Mouse (Mus musculus) hindbrain, embryonic 13.5 days (tissue): ENCODE measurements at regions not wholly inside any gene's neighbourhood (a gene's known extent, or its start where the extent isn't known, plus 50 kb on each side); places are given as distances from the start of the nearest gene placed in this dataset.

Experiments
- ATAC-seq: fragments of 200-750 bp; cut with Nextera tagmentation; 2 replicates; pipeline ENCODE4 v1.8.0; 2017; ENCODE audit warnings: moderate TSS enrichment; ENCODE audit not compliant: low FRiP score
- H3K27ac ChIP-seq: fragments of 300-500 bp; sonication (generic); 2 replicates; pipeline ENCODE4 v1.5.1; 2015; ENCODE audit warnings: inconsistent platforms, mild to moderate bottlenecking, moderate library complexity
- H3K27me3 ChIP-seq: fragments of 300-500 bp; sonication (generic); 2 replicates; pipeline ENCODE4 v1.6.1; 2015; ENCODE audit warnings: mild to moderate bottlenecking, inconsistent platforms
- H3K36me3 ChIP-seq: fragments of 300-500 bp; sonication (generic); 2 replicates; pipeline ENCODE4 v1.6.1; 2015; ENCODE audit warnings: mild to moderate bottlenecking, inconsistent platforms
- H3K4me1 ChIP-seq: fragments of 300-500 bp; sonication (generic); replicated peaks from 2 replicates; pipeline ENCODE4 v1.6.1; 2015; ENCODE audit warnings: inconsistent platforms
- H3K4me2 ChIP-seq: fragments of 300-500 bp; sonication (generic); 2 replicates; pipeline ENCODE4 v1.6.1; 2015; ENCODE audit warnings: inconsistent platforms, mild to moderate bottlenecking, moderate library complexity
- H3K4me3 ChIP-seq: fragments of 300-500 bp; sonication (generic); 2 replicates; pipeline ENCODE4 v1.5.1; 2015; ENCODE audit warnings: mild to moderate bottlenecking, inconsistent platforms
- H3K9ac ChIP-seq: fragments of 300-500 bp; sonication (generic); 2 replicates; pipeline ENCODE4 v1.6.1; 2015; ENCODE audit warnings: mild to moderate bottlenecking, inconsistent platforms
- H3K9me3 ChIP-seq: fragments of 300-500 bp; sonication (generic); 2 replicates; pipeline ENCODE4 v1.6.1; 2016; ENCODE audit warnings: inconsistent platforms
- WGBS: fragments of 180-500 bp; shearing (Covaris S2); methylation state at CpG from one replicate; pipeline ENCODE4 v1.1.7; 2015; 5-methylcytosine and 5-hydroxymethylcytosine counted together

DNA sequence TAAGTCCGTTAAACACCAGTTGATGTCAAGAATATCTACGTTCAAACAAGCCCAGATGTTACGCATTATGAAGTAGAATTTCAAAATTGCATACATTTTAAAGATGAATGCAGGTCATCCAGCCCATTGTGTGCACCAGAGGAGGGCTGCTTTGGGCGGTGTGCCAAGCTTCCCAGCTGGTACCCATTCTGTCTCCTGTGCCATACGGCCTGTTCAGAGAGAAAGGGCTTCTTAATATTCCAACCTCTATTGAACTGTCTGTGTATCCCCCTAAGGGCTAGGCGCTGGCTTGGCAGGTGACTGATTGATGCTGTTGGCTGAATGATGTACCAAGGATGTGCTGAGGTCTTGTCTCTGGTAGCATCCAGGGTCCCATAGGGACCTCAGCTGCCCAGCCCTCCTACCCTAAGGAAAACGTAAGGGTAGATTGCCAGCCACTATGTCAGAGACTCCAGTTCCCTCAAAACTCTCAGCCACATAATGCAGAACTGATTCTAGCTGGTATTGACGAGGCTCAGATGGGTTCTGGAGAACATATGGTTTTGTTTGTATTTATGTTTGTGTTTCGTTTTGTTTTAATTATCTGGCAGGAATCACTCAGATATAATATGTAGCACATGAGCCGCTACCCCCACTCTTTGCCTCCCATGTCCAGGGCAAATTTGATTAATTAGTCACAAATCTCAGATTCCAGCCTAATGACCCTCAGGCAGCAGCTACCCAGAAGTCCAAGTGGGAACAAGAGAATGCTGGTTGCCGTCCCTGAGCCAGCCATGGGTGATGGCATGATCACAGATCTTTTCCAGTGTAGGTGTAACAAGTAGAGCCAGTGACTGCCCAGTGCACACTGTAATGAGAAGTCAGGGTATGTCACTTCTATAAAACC, 212.0 kb upstream of the Usp24 start:
- Histone ChIP-seq H3K4me2 (no peak overlapping the region), H3K4me1 (peaks cover 51% of the 10 kb centered on the region), H3K27me3 (no peaks in the 10 kb centered on the region), H3K9ac (no peak overlapping the region), H3K9me3 (no peaks in the 10 kb centered on the region), H3K4me3 (no peak overlapping the region), H3K36me3 (no peaks in the 10 kb centered on the region), H3K27ac (peak overlapping the region; percentile 36; the same call in 1 of the 2 replicates)
- ATAC-seq: peak; percentile 82
- WGBS: 42% methylated on average over 11 of the region's 11 CpGs

DNA sequence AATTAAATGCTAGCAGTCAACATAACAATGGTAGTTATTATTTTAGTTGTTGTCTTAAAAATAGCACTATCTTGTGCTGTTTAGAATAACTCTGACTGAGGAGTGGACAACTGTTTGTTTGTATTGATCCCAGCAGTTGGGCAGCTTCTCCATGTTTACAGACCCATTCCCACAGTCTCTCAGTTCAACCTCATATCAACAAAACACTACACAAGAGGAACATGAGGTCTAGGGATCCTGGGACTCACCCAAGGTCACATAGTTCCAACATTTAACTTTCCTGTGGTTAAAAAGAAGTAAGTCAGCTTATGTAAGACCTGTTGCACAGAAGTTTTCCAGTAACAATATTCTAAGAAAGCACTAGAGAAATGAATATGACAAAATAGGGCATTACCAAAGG, 203.0 kb upstream of the Usp24 start:
- no peak overlapping the region for H3K9ac ChIP-seq
- H3K36me3 ChIP-seq: no peaks in the 10 kb centered on the region
- no peaks in the 10 kb centered on the region for H3K27me3 ChIP-seq
- ATAC-seq: no peak
- no peak overlapping the region for H3K4me3 ChIP-seq
- no peak overlapping the region for H3K4me2 ChIP-seq
- H3K27ac ChIP-seq: no peak overlapping the region
- no peaks in the 10 kb centered on the region for H3K4me1 ChIP-seq
- H3K9me3 ChIP-seq: no peaks in the 10 kb centered on the region

DNA sequence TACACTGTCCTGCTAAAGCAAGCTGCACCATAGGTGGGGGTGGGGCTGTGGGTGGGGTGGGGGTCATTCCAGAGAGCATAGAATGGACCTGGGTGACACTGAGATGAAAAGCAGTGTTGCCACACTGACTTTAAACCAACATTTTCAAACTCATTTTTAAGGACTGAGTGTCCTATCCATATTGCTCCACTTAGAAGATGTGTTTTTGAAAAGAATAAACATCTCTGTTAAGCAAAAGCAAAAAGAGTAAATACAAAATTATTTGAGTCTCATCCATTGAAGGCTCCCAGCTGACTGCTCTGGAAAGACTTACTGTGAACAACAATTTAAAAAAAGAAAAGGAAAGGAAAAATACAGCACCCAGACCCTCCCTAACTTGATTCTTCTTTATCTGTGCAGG, 202.3 kb upstream of the Usp24 start:
- no peak for ATAC-seq
- H3K9me3 ChIP-seq: no peaks in the 10 kb centered on the region
- H3K4me3 ChIP-seq: no peak overlapping the region
- no peak overlapping the region for H3K27ac ChIP-seq
- H3K9ac ChIP-seq: no peak overlapping the region
- H3K27me3 ChIP-seq: no peaks in the 10 kb centered on the region
- no peaks in the 10 kb centered on the region for H3K4me1 ChIP-seq
- no peaks in the 10 kb centered on the region for H3K36me3 ChIP-seq
- no peak overlapping the region for H3K4me2 ChIP-seq

DNA sequence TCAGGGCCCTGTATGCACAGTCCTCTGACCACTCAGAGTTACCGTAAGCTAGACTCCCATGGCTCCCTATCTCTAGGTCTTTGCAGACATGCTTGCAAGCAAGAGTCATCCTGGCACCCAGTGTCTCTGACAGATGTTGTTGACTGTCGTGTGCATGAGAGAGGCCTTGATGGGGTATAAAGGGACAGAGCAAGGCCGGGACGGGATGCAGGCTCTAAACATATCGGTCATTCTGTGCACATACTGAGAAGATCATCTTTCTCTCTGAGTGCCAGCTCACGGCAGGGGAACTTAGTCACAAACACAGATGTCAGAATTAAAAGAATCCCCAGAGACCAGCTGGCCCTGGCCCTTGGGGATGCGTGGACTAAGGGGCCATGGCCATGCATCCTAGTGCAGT, 199.4 kb upstream of the Usp24 start:
- Histone ChIP-seq H3K27me3 (no peaks in the 10 kb centered on the region), H3K27ac (no peak overlapping the region), H3K9me3 (no peaks in the 10 kb centered on the region), H3K4me1 (no peaks in the 10 kb centered on the region), H3K36me3 (no peaks in the 10 kb centered on the region), H3K4me3 (no peak overlapping the region), H3K4me2 (no peak overlapping the region), H3K9ac (no peak overlapping the region)
- no peak for ATAC-seq
- 72% methylated on average over 7 of the region's 7 CpGs for WGBS

DNA sequence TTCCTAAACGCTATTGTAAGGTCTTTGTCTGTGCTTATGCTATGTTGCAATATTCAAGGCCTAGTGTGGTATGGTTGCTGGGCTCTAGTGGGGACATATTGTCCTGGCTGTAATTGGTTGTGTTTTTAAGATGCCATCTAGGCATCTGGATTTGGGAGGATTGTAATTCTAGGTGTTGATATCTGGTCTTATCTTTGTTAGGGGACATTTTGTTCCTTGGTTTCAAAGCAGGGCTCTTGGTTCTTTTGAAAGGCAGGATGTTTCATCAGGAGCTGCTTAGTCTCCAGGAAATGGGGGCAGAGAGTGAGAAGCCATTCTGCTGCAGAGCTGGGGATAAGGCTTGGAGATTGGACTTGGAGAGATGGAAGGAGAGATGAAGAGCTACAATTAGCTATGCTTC, 194.7 kb upstream of the Usp24 start:
- WGBS: 87% methylated on average over 1 of the region's 1 CpGs
- no peaks in the 10 kb centered on the region for H3K4me1 ChIP-seq
- no peak for ATAC-seq
- no peak overlapping the region for H3K9ac ChIP-seq
- H3K4me2 ChIP-seq: no peak overlapping the region
- H3K27me3 ChIP-seq: no peaks in the 10 kb centered on the region
- H3K4me3 ChIP-seq: no peak overlapping the region
- no peak overlapping the region for H3K27ac ChIP-seq
- no peaks in the 10 kb centered on the region for H3K9me3 ChIP-seq
- no peaks in the 10 kb centered on the region for H3K36me3 ChIP-seq

DNA sequence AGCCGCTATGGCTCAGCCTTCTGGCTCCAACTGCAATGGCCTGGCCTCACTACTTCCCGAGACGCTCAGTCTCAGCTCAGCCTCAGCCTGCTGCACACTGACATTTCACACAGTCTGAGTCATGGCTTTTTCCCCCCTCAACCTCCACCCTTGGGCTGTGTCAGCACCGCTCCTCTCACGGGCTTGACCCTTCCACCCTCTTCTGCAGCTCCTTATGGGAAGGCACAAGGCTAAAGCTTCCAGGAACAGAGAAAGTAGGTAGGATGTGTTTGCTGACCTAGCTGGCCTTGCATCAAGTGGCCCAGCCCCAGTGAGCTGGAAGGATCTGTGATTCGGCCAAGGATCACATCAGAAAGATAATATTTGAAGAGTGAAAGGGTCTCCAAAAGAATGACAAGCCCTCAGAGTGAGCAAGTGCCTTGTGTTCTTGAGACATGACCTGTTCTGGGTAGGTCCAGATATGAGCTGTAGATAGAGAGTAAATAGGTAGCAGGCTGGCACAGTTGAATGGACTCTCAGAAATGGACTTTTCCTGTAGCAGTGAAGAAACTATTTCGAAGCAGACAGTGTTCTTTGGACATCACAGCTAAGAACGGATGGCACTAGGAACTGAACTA, 192.9 kb upstream of the Usp24 start:
- H3K4me2 ChIP-seq: no peak overlapping the region
- no peak overlapping the region for H3K4me3 ChIP-seq
- no peaks in the 10 kb centered on the region for H3K9me3 ChIP-seq
- H3K36me3 ChIP-seq: no peaks in the 10 kb centered on the region
- H3K27me3 ChIP-seq: no peaks in the 10 kb centered on the region
- ATAC-seq: no peak
- H3K4me1 ChIP-seq: 0 out of 2 replicates have a peak, but pooled peaks cover 3% of the 10 kb centered on the region
- no peak overlapping the region for H3K9ac ChIP-seq
- H3K27ac ChIP-seq: no peak overlapping the region
- 93% methylated on average over 8 of the region's 8 CpGs for WGBS

DNA sequence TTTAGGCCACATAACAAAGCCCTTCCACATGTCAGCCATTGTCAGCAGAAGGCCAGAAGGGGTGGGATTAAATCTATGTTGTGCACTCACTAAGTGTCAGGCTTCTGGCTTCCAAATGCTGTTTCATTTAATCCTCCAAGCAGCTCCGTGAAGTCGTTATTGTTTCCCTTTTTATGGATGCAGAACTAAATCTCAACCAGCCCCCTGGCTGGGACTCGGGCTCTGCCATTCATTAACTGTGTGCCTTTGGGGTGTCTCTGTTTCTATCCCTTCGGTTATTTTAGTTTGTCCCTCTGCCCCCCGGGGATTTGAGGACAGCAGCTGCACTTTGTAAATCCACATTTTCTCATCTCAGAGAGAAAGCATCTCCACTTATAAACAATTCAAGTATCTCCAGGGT, 188.8 kb upstream of the Usp24 start:
- no peak overlapping the region for H3K9ac ChIP-seq
- H3K27ac ChIP-seq: no peak overlapping the region
- ATAC-seq: no peak
- H3K27me3 ChIP-seq: no peaks in the 10 kb centered on the region
- 0 out of 2 replicates have a peak, but pooled peaks cover 3% of the 10 kb centered on the region for H3K4me1 ChIP-seq
- no peak overlapping the region for H3K4me2 ChIP-seq
- no peak overlapping the region for H3K4me3 ChIP-seq
- H3K36me3 ChIP-seq: no peaks in the 10 kb centered on the region
- H3K9me3 ChIP-seq: no peaks in the 10 kb centered on the region
- 45% methylated on average over 5 of the region's 5 CpGs for WGBS

DNA sequence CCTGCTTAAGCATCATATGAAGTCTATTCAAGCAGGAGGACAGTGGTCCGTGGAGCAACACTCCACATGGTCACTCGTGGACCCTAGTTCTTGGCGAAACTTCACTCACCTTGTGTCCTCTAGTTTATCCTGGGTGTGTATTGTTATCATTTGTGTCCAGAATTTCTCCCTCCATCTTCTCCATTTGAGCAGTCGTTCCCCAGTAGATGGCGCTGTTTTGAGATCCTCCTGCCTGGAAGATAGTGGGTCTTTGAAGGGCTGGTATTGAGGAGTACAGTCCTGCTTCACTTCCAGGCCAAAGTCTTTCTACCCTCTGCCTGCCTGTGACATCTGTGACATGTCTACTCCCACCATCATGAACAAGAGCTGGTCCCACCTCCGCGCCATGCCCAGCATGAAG, 188.4 kb upstream of the Usp24 start:
- no peak overlapping the region for H3K4me2 ChIP-seq
- H3K27me3 ChIP-seq: no peaks in the 10 kb centered on the region
- ATAC-seq: no peak
- no peak overlapping the region for H3K27ac ChIP-seq
- H3K4me1 ChIP-seq: 0 out of 2 replicates have a peak, but pooled peaks cover 3% of the 10 kb centered on the region
- WGBS: 51% methylated on average over 7 of the region's 7 CpGs
- no peak overlapping the region for H3K9ac ChIP-seq
- no peak overlapping the region for H3K4me3 ChIP-seq
- no peaks in the 10 kb centered on the region for H3K9me3 ChIP-seq
- no peaks in the 10 kb centered on the region for H3K36me3 ChIP-seq

DNA sequence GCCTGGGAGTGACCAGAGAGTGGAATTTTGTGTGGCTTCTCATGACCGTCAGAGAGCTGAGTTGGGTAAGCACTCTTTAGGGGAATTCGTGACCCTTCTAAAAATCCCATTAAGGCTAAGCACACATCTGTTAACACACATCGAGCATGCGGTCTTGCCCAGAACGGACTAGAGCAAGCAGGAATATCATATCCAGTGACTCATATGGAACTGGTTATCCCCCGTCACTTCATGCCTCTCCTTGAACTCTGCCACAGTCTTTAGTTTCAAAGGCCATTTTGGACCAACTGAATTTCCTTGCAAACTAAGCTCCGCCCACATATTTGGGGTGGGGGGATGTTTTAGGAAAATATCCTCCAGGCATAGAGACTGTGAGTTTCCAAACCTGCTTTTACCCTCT, 186.7 kb upstream of the Usp24 start:
- H3K4me1 ChIP-seq: 0 out of 2 replicates have a peak, but pooled peaks cover 3% of the 10 kb centered on the region
- no peak overlapping the region for H3K9ac ChIP-seq
- no peak overlapping the region for H3K4me2 ChIP-seq
- no peaks in the 10 kb centered on the region for H3K27me3 ChIP-seq
- H3K36me3 ChIP-seq: no peaks in the 10 kb centered on the region
- H3K27ac ChIP-seq: no peak overlapping the region
- no peak for ATAC-seq
- 85% methylated on average over 7 of the region's 7 CpGs for WGBS
- no peaks in the 10 kb centered on the region for H3K9me3 ChIP-seq
- H3K4me3 ChIP-seq: no peak overlapping the region

DNA sequence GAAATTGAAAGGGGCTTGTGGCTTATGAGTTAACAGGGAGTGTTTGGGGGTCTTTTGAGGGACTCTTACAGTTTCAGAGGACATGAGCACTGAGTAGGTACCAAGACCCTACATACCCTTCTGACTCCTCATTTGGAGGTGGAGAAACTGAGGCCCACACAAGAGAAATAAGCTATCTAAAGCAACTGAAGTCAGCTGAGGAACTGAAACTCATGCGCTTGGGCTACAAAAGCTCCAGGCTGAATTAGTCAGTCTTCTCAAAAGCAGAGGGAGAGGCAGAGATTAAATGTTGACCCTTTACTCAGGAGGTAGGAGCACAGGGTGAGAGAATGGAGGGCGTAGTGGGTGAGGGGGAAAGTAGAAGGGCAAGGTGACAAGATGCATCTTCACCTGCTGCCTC, 186.2 kb upstream of the Usp24 start:
- ATAC-seq: no peak

DNA sequence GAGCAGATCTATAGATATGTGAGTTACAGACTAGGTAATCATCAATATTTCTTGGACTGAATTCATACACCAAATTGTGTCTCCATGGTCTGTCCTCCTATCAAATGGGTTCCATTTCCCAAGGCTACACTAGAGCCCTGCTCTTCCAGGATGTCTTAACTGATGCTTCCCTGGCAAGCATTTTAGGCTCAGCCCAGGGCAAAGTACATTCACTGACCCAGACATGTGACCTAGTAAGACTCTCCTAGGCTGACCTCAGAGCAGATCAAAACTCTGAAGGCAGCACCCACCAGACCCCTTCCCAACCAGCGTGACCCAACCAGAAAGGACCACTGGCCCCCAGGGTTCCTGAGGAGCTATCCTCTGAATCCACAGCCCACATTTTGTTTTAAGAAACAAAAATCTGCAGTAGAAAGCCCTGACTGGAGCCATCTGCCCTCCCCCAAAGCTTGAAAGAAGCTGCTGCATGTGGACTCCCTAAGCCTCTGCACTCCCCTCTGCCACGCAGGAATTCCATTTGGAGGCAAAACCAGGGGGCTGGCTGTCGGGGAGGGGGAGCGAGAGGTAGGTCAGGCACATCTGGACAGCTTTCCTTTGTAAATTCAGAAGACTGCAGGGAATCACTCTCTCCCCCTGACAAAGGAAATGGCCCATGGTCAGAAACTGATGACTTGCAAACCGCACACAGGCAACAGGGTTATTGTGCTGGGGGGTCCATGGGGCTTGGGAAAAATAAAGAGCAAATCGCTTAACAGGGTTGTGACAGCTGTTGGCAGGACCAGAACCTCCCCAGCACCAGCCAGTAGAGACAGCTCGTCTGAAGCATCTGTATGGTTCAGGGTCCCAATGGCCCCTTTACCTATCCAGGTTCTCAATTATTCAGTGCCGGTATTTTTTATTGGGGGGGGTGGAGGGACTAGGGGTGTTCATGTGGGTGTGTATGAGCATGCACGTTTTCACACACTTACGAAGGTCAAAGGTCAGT, 182.0 kb upstream of the Usp24 start:
- Histone ChIP-seq H3K27ac (no peak overlapping the region), H3K4me2 (no peak overlapping the region), H3K4me3 (no peak overlapping the region), H3K27me3 (no peaks in the 10 kb centered on the region), H3K36me3 (no peaks in the 10 kb centered on the region), H3K9ac (no peak overlapping the region), H3K4me1 (no peaks in the 10 kb centered on the region), H3K9me3 (no peaks in the 10 kb centered on the region)
- ATAC-seq: no peak
- 54% methylated on average over 10 of the region's 10 CpGs for WGBS

More for the DNA sequence above, 186.2 kb upstream of the Usp24 start:
- Histone ChIP-seq H3K27ac (no peak overlapping the region), H3K36me3 (no peaks in the 10 kb centered on the region), H3K4me1 (0 out of 2 replicates have a peak, but pooled peaks cover 3% of the 10 kb centered on the region), H3K4me3 (no peak overlapping the region), H3K9ac (no peak overlapping the region), H3K27me3 (no peaks in the 10 kb centered on the region), H3K9me3 (no peaks in the 10 kb centered on the region), H3K4me2 (no peak overlapping the region)
- 91% methylated on average over 2 of the region's 2 CpGs for WGBS

DNA sequence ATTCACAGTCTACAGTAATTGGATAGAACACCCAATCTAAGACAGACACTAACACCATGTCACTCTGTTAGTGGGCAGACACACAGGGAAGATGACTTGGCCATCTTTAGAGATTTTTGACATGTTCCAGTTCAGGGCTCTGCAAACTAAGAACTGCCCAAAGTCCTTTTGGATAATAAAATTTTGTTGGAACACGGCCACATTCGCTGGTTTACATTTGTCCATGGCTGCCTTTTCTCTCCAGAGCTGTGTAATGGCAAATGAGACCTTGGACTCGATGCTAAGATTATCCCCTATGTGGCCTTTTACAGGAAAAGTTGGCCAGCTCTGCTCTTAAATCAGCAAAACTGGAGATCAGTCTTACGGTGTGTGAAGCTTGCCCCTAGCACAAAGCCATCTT, 173.3 kb upstream of the Usp24 start:
- Histone ChIP-seq H3K4me1 (no peaks in the 10 kb centered on the region), H3K4me3 (no peak overlapping the region), H3K9ac (no peak overlapping the region), H3K36me3 (no peaks in the 10 kb centered on the region), H3K9me3 (no peaks in the 10 kb centered on the region), H3K27ac (no peak overlapping the region), H3K4me2 (no peak overlapping the region), H3K27me3 (no peaks in the 10 kb centered on the region)
- no peak for ATAC-seq
- 93% methylated on average over 4 of the region's 4 CpGs for WGBS
